Mouse (Mus musculus): ENCODE data around the gene Ovol1. TPM values are rescaled to one million over a fixed set of nuclear protein-coding genes. Genes with fewer than 3 reads are reported as not detected.

Gene Ovol1
- polyA plus RNA-seq, 1 experiment: not detected

DNA sequence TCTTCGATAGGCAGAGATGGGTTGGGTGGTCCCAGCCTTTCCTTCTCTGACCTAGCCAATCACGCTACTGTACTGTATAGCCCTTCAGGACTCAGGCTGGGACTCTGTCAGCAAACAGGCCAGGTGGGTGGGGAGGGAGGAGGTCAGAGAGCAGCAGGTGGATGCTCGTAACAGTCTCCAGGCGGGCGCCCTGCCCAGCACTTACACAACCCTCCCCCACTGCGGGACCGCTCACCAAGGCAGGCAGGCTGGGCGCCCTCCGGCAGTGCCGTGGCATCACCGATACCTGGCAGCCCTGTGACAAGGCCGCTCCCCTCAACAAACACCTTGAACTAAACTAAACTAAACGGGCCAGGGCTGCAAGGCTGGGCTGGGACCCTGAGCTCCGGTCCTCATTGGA, 6.2 kb downstream of the Ovol1 start:
- Histone ChIP-seq H3K27ac (ENCODE audit: control insufficient read depth, insufficient read depth, low read depth, low read length, poor library complexity) (no peak overlapping the region), H3K4me3 (replicated peaks; ENCODE audit: control insufficient read depth, low read depth, low read length) (no peak overlapping the region), H3K4me1 (ENCODE audit: control insufficient read depth, insufficient read depth, low read length) (no peaks in the 10 kb centered on the region)
- no peak for TF ChIP-seq CTCF (IDR thresholded peaks at IDR 0.05; ENCODE audit: control insufficient read depth, insufficient read depth, low read length)
- TF ChIP-seq POLR2A (IDR thresholded peaks at IDR 0.05; ENCODE audit: borderline replicate concordance, control insufficient read depth, low read depth, low read length): no peak
- 86% methylated on average over 14 of the region's 14 CpGs for WGBS

DNA sequence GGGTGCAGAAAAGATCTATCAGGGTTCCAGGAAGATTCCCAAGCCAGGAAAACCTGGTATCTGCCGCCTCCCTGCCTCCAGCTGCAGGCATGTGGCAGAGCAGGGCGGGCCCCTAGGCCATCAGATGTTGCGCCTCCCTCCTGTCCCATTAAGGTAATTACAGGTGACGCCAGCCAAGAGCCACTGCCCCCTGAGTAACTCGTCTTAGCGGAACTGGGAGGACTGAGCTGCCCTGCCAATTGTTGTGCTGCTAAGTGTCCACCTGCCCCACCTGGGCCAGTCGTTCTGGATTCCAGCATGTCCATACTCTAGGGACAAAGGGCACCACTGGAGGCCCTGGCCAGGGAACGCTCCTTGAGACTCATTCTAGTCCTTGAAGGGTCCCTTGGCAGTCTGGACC, 6.6 kb downstream of the Ovol1 start:
- TF ChIP-seq CTCF (IDR thresholded peaks at IDR 0.05; ENCODE audit: control insufficient read depth, insufficient read depth, low read length) (no peak), POLR2A (IDR thresholded peaks at IDR 0.05; ENCODE audit: borderline replicate concordance, control insufficient read depth, low read depth, low read length) (no peak)
- Histone ChIP-seq H3K4me3 (replicated peaks; ENCODE audit: control insufficient read depth, low read depth, low read length) (no peak overlapping the region), H3K27ac (ENCODE audit: control insufficient read depth, insufficient read depth, low read depth, low read length, poor library complexity) (no peak overlapping the region), H3K4me1 (ENCODE audit: control insufficient read depth, insufficient read depth, low read length) (no peaks in the 10 kb centered on the region)
- 87% methylated on average over 8 of the region's 8 CpGs for WGBS

DNA sequence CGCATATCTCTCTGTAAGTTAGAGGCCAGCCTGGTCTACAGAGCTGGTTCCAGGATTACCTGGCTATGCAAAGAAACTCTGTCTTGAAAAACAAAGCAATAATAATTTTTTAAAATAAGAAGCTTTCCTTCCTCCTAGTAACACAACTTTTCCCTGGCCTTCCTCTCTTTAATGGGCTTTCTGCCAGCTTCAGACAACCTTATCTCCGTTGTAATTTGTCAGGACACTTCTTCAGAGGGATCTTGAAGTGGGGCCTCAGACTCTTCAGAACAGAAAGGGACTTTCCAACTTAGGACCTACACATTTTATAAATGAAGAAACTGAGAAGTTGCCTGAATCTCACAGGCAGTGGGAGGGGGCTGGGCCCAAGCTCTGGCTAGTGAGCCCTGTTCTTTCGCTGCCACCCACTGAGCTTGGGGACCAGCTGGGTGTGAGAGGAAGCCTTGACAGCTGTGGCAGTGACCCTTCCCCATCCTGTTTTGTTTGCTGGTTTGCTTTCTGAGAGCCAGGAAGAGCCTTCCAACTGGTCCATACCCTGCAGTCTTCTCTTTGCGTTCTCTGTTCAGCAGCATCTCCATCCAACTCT, 12.9 kb downstream of the Ovol1 start:
- Histone ChIP-seq H3K4me3 (replicated peaks; ENCODE audit: control insufficient read depth, low read depth, low read length) (no peak overlapping the region), H3K4me1 (ENCODE audit: control insufficient read depth, insufficient read depth, low read length) (no peaks in the 10 kb centered on the region), H3K27ac (ENCODE audit: control insufficient read depth, insufficient read depth, low read depth, low read length, poor library complexity) (no peak overlapping the region)
- 66% methylated on average over 4 of the region's 4 CpGs for WGBS
- TF ChIP-seq CTCF (IDR thresholded peaks at IDR 0.05; ENCODE audit: control insufficient read depth, insufficient read depth, low read length) (no peak), POLR2A (IDR thresholded peaks at IDR 0.05; ENCODE audit: borderline replicate concordance, control insufficient read depth, low read depth, low read length) (no peak)

GRCm38 (mm10) chr19:5544031-5544430, 16.4 kb downstream of the Ovol1 start:
- WGBS: 87% methylated on average over 11 of the region's 11 CpGs
- no peak overlapping the region for H3K27ac ChIP-seq (ENCODE audit: control insufficient read depth, insufficient read depth, low read depth, low read length, poor library complexity)
- no peak overlapping the region for H3K4me3 ChIP-seq (replicated peaks; ENCODE audit: control insufficient read depth, low read depth, low read length)
- no peaks in the 10 kb centered on the region for H3K4me1 ChIP-seq (ENCODE audit: control insufficient read depth, insufficient read depth, low read length)
- no peak for TF ChIP-seq POLR2A (IDR thresholded peaks at IDR 0.05; ENCODE audit: borderline replicate concordance, control insufficient read depth, low read depth, low read length)
- no peak for TF ChIP-seq CTCF (IDR thresholded peaks at IDR 0.05; ENCODE audit: control insufficient read depth, insufficient read depth, low read length)

GRCm38 (mm10) chr19:5543362-5543761, 17.1 kb downstream of the Ovol1 start:
- no peak overlapping the region for H3K4me3 ChIP-seq (replicated peaks; ENCODE audit: control insufficient read depth, low read depth, low read length)
- TF ChIP-seq POLR2A (IDR thresholded peaks at IDR 0.05; ENCODE audit: borderline replicate concordance, control insufficient read depth, low read depth, low read length): no peak
- no peak for TF ChIP-seq CTCF (IDR thresholded peaks at IDR 0.05; ENCODE audit: control insufficient read depth, insufficient read depth, low read length)
- 73% methylated on average over 9 of the region's 9 CpGs for WGBS
- H3K27ac ChIP-seq (ENCODE audit: control insufficient read depth, insufficient read depth, low read depth, low read length, poor library complexity): no peak overlapping the region
- H3K4me1 ChIP-seq (ENCODE audit: control insufficient read depth, insufficient read depth, low read length): no peaks in the 10 kb centered on the region

DNA sequence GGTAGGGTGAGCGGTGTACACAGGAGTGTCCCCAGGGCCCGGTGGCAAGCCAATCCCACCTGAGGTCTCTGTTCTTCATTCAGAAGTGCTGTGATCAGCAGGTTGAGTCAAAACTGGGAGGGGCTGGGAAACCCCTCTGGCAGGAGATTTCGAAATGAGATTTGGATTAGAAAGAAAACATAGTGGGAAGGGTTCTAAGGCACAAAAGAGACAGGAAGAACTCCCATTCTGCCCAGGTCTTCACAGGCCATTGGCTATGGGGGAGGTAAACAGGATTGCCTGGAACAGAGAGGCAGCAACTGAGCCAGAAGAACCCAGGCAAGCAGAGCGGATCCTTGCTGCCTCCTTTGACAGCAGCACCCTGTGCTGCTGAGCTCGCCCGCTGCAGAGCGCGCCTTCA, 21.7 kb downstream of the Ovol1 start:
- WGBS: 91% methylated on average over 8 of the region's 8 CpGs
- Histone ChIP-seq H3K4me1 (ENCODE audit: control insufficient read depth, insufficient read depth, low read length) (peaks cover 1% of the 10 kb centered on the region; the same call in 1 of the 2 replicates), H3K27ac (ENCODE audit: control insufficient read depth, insufficient read depth, low read depth, low read length, poor library complexity) (no peak overlapping the region), H3K4me3 (replicated peaks; ENCODE audit: control insufficient read depth, low read depth, low read length) (no peak overlapping the region)
- TF ChIP-seq POLR2A (IDR thresholded peaks at IDR 0.05; ENCODE audit: borderline replicate concordance, control insufficient read depth, low read depth, low read length): no peak
- no peak for TF ChIP-seq CTCF (IDR thresholded peaks at IDR 0.05; ENCODE audit: control insufficient read depth, insufficient read depth, low read length)

DNA sequence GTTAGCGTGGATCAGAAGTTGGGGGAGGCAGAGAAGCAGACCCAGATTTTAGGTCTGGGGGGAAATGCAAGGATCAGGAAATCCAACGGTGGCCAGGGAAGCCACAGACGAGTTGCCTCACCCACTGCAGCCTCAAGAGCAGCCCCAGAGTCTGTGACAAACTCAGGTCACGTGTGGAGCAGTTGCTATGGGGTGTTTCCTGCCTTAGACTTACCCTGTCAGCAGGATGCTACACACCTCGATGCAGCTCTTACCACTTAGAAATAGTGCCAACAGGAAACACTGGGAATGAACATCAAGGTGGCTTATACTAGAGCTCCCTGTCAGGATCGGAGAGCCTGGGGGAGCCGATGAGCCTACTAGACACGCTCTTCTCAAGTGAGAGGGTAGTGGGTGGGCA, 27.9 kb downstream of the Ovol1 start:
- TF ChIP-seq POLR2A (IDR thresholded peaks at IDR 0.05; ENCODE audit: borderline replicate concordance, control insufficient read depth, low read depth, low read length) (no peak), CTCF (IDR thresholded peaks at IDR 0.05; ENCODE audit: control insufficient read depth, insufficient read depth, low read length) (no peak)
- peaks cover 4% of the 10 kb centered on the region; the same call in 1 of the 2 replicates for H3K4me1 ChIP-seq (ENCODE audit: control insufficient read depth, insufficient read depth, low read length)
- H3K4me3 ChIP-seq (replicated peaks; ENCODE audit: control insufficient read depth, low read depth, low read length): no peak overlapping the region
- WGBS: 47% methylated on average over 8 of the region's 8 CpGs
- H3K27ac ChIP-seq (ENCODE audit: control insufficient read depth, insufficient read depth, low read depth, low read length, poor library complexity): no peak overlapping the region

- no peak overlapping the region for H3K4me3 ChIP-seq (replicated peaks; ENCODE audit: control insufficient read depth, low read depth, low read length)
- peaks cover 3% of the 10 kb centered on the region; the same call in 1 of the 2 replicates for H3K4me1 ChIP-seq (ENCODE audit: control insufficient read depth, insufficient read depth, low read length)
- no peak overlapping the region for H3K27ac ChIP-seq (ENCODE audit: control insufficient read depth, insufficient read depth, low read depth, low read length, poor library complexity)
- TF ChIP-seq POLR2A (IDR thresholded peaks at IDR 0.05; ENCODE audit: borderline replicate concordance, control insufficient read depth, low read depth, low read length) (no peak), CTCF (IDR thresholded peaks at IDR 0.05; ENCODE audit: control insufficient read depth, insufficient read depth, low read length) (no peak)
- WGBS: 83% methylated on average over 7 of the region's 7 CpGs
Measured at GRCm38 (mm10) chr19:5530138-5530524, 30.3 kb downstream of the Ovol1 start.

Data from bone marrow, adult 2 months (tissue).